Mouse (Mus musculus) heart, postnatal 25 days (tissue): ENCODE results near the gene Acox2. TPM values are rescaled to one million over a fixed set of nuclear protein-coding genes. Genes with fewer than 3 reads are reported as not detected.

ENCODE experiments used
- DNase-seq: peaks from one replicate; pipeline ENCODE4 v3.0.0; 2022; ENCODE audit warnings: low spot score
- intact Hi-C: fragments of 180-260 bp; cut with DNase I; formaldehyde crosslinking; loops from one replicate; pipeline ENCODE4 v1.15.1; 2025
- total RNA-seq, 2 experiments: library from RNA; stranded (reverse); gene quantifications; 2 replicates each; pipeline ENCODE4 v1.2.3; 2021

Acox2 gene
- total RNA-seq, 2 experiments from 2014 or later, result 0.34 TPM; not detected in 1

- DNase-seq, result no peak
- intact Hi-C loops, result no loop called here
Measured at GRCm38 (mm10) chr14:8251330-8251885, 7.7 kb downstream of the Acox2 start.

DNA sequence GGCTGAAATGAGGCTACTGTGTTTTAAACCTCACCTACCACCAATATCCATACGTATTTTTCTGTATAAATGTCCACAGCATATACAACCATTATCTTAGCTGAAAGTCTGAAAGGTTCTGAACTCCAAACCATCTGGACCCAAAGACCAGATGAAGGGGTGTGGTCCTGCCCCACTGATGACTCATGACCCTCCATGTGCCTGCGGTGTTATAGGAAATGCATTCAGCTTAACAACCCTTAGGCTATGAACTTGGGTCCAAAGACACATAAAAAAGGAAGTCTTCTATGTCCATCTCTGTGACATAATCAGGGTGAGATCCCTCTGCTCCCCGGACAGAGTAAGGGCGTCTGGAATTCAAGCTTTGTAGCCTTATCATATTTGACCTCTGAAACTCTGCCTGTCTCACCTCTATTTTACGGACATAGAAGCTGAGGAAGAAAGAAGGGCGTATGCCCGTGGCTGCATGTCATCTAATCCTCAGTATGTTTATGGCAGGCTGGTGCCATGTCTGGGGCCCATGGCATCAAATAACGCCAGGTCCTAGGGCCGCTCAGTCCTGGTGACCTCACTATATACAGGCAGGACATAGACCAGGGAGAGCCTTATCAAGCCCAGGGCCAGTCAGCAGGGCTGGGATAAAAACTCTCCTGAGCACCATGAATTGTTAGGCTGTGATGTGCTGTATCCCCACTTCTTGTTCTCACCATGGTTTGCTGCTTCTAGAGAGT, 8.8 kb downstream of the Acox2 start:
- no peak for DNase-seq
- intact Hi-C loops, result no loop called here

DNA sequence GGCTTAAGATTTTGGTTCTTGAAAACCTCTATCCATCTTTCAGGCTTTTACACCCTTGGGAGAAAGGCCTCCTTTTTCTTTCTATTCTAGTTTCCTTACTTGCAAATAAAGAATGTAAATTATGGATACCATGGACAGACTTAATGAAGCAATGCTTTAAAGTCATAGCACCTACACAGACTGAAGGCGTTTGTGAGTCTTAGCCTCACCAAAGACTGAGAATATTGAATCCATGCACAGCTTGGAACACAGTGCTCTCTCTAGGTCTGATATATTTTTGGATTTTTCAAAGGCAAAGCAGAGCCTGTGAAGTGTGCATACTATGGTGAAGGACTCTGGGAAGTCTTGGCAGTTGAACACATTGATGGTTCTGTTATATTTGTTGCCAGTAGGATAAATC, 9.9 kb downstream of the Acox2 start:
- intact Hi-C loops, result no loop called here
- no peak for DNase-seq

- DNase-seq, result no peak
- intact Hi-C loops, result no loop called here
Measured at GRCm38 (mm10) chr14:8246878-8247277, 12.3 kb downstream of the Acox2 start.

GRCm38 (mm10) chr14:8244211-8244611, 14.9 kb downstream of the Acox2 start:
- DNase-seq, result no peak
- intact Hi-C loops, result loop anchor here (5.0 kb wide), 1 partner anchor 103 kb away; no protein-coding TSS in a partner anchor

DNA sequence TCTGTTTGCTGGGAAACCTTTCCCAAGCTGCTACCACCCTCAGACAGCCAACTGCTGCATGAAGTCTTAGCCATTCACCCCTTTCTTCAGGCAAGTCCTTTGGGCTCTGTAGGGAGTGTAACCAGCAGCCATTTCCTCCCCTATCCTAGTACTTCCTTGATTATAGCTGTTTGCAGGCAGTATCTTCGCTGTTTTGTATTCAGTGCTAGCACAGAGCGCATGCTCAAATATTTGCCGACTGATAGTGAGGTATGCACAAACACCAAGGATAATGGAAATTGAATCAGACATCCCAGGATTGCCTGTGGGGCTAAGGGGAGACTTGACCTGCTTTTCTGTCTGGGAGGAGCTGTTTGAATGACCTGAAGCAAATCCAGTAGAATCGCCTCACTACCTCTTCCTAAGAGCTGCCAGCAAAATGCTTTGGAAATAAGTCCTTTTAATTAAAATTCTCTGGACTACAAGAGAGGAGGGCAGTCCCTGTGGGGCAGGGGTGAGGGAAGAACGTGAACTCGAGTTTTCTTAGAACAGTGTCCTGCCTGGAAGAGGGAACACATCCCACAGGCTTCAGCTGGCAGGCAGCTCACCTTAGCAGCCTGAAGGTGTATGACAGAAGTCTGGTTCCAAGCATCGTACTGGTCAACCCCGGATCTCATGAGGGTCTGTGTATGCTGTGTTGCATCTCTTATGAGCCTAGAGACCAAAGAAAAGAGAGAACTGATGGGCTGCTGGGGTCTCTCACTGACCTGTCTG, 15.8 kb downstream of the Acox2 start:
- no peak for DNase-seq
- intact Hi-C loops, result loop anchor here (5.0 kb wide), 1 partner anchor 104 kb away; no protein-coding TSS in a partner anchor

- intact Hi-C loops, result loop anchor here (5.0 kb wide), 1 partner anchor 105 kb away; no protein-coding TSS in a partner anchor
- no peak for DNase-seq
Measured at GRCm38 (mm10) chr14:8242388-8242920, 16.7 kb downstream of the Acox2 start.

DNA sequence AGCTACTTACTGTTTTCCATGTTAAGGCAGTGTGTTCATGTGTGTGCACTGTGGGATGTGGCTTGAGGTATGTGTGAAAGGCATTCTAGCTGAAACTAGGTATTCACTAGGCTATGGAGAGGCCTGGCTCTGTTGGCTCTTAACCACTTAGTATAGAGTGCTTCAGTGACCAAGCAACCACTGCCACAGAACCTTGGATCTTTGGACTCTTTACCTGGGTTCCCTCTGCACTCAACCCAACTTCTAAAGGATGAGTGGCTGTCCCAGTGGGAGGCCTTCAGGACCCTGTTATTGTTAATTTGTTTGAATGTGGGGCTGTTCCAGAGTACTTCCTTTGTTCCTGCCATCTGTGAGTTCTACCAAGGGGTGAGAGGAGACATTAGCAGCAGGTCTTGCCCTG, 17.3 kb downstream of the Acox2 start:
- intact Hi-C loops, result loop anchor here (5.0 kb wide), 1 partner anchor 105 kb away; no protein-coding TSS in a partner anchor
- DNase-seq, result no peak

DNA sequence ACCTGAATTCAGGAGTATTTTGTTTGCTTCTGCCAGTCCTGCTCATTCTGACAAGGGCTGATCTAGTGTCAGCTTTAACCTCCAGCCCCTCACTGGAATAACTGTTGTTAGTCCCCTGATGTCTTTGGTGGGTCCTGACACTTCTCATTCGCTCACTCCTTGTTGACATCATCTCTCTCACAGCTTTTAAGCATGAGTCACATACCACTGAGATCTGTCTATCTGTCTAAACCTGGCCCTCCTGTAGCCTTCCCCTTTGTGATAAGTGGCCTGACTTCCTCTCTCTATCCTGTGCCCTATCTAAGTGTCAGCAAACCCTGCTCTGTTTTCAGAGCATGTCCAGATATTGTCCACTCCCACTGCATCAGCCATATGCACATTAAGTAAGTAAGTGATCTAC, 25.9 kb downstream of the Acox2 start:
- no peak for DNase-seq

GRCm38 (mm10) chr14:8232155-8232910, 26.8 kb downstream of the Acox2 start:
- intact Hi-C loops, result no loop called here
- no peak for DNase-seq

More for the DNA sequence above, 25.9 kb downstream of the Acox2 start:
- intact Hi-C loops, result no loop called here

GRCm38 (mm10) chr14:8229367-8230019, 29.7 kb downstream of the Acox2 start:
- intact Hi-C loops, result no loop called here
- DNase-seq, result no peak

DNA sequence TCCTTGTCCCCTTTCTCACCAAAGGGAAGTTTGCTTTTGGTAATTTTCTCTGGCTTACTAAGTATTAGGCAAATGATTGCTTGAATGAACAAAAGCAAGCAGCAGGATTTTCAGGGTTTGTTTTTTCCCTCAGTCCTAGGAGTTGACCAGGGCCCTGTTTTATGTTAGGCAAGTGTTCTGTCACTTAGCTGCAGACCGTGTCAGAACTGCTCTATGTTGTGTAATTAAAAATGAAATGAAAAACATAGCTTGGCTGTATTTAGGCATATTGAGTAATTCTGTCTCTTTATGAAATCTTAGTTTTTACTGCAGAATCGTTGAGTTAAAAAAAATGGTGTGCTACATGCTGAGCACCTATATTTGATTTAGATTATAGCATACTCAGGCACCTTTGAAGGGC, 34.3 kb downstream of the Acox2 start:
- intact Hi-C loops, result no loop called here
- DNase-seq, result no peak

DNA sequence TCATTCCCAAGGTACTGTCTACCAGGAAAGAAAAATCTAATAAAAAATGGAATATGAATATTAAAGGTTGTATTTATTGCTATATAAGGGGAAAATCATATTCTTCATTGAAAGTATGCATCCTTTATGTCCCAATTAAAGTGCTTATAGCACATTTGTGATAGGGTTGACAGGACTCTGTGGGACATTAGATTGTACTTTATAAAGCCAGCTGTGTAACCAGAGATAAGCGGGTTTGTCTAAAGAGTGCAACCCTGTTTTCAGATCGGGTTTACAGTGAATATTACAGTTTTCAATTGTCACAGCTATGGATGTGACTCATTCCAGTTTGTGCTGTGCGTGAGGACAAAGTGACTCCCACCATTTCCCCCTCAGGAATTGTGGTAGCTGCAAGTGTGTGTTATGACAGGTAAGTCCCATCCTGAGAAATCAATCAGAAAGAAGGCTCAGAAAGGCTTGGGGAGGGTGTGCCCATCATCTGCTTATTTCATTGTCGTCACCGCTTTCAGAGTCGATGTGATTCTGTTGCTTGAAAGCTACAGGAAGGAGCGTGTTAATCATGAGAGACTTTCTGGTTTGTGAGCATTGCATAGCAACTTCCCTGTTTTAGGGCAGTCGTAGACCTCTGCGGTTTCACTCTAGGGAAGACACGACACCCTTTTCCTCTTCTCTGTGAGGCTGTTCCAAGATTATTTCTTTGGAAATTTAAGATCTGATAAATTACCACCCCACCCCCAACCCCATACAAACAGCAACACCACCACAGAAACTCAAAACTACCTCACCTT, 35.5 kb downstream of the Acox2 start:
- no peak for DNase-seq
- intact Hi-C loops, result no loop called here

DNA sequence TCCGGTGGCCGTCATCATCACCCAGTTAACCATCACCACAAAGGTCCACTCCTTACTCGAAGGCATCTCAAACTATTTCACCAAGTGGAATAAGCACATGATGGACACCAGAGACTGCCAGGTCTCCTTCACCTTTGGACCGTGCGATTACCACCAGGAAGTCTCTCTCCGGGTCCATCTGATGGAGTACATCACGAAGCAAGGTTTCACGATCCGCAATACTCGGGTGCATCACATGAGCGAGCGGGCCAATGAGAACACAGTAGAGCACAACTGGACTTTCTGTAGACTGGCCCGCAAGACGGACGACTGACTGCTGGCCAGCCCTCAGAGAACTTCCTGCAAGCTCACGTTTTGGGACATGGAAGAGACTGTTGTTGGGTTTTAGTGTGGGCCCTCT, 36.6 kb downstream of the Acox2 start:
- intact Hi-C loops, result no loop called here
- no peak for DNase-seq

DNA sequence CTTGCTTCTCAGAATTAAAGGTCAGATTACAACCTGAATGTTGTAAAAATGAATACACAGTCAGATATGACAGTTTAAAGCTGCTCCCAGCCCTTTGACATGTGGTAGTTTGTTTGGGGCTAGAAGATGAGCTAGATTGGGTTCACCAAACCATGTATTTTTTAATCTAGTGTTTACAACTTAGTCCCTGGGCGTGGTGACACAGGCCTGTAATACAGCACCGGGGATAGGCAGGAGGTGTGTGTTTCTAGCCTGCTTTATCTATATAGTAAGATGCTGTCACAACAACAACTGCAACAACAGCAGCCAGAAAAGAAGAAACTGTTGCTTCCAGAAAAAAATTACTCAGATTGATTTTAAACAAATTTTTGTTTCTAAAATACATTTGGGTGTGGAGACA, 38.2 kb downstream of the Acox2 start:
- DNase-seq, result no peak
- intact Hi-C loops, result no loop called here

- intact Hi-C loops, result no loop called here
- DNase-seq, result no peak
Measured at GRCm38 (mm10) chr14:8220306-8220705, 38.8 kb downstream of the Acox2 start.

DNA sequence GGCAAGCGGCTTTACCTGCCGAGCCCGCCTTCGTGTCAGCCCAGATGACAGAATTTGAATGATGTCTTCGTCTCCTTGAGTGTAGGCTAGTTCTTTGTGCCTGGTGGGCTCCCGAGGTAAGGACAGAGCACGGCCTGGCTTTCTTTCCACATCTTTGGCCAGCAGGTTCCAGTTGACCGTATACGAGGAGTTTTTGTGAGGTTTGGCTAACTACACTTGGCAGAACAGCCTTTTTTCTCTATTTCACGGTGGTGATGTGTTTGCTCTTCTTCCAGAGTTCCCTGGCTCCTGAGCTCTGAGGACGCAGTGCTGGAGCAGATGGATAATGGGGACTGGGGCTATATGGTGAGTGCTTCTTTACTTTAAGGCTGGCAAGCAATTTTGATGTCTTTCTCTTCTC, 39.3 kb downstream of the Acox2 start:
- no peak for DNase-seq
- intact Hi-C loops, result loop anchor here (5.0 kb wide), 1 partner anchor 123 kb away; the partner anchor contains the start of gene Pxk

DNA sequence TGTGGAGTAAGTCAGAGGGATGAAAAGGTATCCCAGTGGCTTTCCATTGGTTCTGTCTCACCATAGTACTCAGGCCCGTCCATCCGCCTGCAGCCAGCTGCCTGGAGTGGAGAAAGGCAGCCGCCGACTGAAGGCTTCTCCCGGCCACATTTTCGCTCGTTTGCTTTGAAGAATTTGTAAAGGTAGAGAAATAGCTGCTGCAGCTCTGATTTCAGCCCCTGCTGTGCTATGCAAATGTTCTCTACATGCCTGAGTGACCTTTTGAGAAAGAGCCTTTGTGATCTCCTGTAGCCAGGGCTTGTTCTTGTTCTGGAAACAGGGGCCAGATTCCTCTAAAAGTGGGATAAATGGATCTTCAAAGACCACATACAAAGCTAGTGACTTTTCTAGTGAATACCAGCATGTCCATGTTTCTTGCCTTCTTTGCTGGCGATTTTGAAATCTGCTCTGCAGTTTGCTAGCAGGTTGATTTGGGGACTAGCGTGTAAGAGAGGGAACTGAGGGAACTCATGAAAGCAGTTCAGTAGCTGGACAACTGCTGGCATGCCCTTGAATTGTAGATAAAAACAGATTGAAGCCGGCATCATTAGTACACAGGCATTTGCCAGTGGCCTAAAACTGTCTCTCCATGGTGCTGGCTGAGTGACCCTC, 40.3 kb downstream of the Acox2 start:
- no peak for DNase-seq
- intact Hi-C loops, result loop anchor here (5.0 kb wide), 1 partner anchor 122 kb away; the partner anchor contains the start of gene Pxk
